Mouse (Mus musculus): ENCODE measurements around the gene Gpr61.

DNA sequence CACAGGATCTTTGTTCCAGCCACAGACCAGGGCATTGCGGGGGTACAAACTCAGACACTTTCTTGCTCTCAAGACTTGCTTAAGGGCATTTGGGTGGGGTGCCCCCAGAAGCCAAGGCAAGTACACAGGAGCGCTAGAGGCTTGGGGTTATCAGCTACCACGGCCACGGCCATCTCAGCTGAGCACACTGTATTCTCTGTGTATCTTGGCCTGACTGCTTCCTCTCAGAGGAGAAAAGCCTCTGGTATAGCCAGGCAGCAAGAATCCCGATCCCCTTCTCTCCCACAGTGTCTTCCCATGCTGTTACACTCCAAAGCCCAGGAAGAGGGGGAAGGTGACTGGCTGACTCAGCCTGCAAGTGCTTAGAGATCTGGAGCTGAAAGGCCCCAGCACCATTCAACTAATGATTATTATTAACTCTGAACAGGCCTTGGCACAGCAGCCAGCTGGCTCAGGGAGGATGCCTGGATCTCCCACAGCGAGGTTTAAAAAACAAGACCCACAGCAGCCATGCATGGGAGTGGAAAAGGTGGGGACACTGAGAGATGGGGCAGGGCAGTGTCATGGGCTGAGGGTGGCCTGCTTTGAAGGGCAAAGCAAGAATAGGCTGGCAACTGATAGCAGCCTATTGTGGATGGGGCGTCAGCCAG is 41.4 kb upstream of the Gpr61 start:
- TF ChIP-seq CTCF (IDR thresholded peaks at IDR 0.05; ENCODE audit: low read depth) (no peak), EP300 (optimal IDR thresholded peaks at IDR 0.05) (no peak)
